Mouse (Mus musculus) adrenal gland, adult 8-10 months (tissue): Measurements from ENCODE around the gene Rnase11. TPM values are rescaled to one million over a fixed set of nuclear protein-coding genes. Genes with fewer than 3 reads are reported as not detected.
"Not testable (repeated sequence)": the region's sequence is repeated elsewhere in the genome, so short reads cannot be mapped to it uniquely, and the experiment has no call there.

Experiments used
- DNase-seq: peaks from one replicate; pipeline ENCODE4 v3.0.0; 2022
- total RNA-seq, 4 experiments: library from RNA; stranded (reverse); gene quantifications; 2 replicates each; pipeline ENCODE4 v1.2.4; 2022

Rnase11 gene
- total RNA-seq, 4 experiments from 2014 or later = not detected

GRCm38 (mm10) chr14:51081035-51081434, 31.1 kb upstream of the Rnase11 start:
- no peak for DNase-seq

DNA sequence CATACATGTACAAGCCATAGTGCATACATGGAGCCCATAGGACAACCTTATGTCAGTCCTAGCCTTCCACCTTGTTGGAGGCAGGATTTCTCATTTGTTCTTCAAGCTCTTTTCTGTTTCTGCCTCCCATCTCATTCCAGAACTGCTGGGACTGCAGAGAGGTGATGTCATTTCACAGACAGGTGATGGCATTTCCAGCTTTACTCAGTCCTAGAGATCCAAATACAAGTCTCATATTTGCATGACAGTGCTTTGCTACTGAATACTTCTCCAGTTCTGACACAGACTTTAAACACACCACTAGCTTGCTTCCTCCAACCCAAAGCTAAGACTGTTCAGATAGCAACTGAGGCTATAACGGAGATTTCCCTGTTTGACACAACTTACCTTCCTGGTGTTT, 29.2 kb upstream of the Rnase11 start:
- DNase-seq = no peak

- no peak for DNase-seq
These were observed 24.4 kb upstream of the Rnase11 start, which contains the start of gene Olfr750 for GRCm38 (mm10) chr14:51074335-51074734. Olfr750 (minus strand) TSS chr14:51074435.

DNA sequence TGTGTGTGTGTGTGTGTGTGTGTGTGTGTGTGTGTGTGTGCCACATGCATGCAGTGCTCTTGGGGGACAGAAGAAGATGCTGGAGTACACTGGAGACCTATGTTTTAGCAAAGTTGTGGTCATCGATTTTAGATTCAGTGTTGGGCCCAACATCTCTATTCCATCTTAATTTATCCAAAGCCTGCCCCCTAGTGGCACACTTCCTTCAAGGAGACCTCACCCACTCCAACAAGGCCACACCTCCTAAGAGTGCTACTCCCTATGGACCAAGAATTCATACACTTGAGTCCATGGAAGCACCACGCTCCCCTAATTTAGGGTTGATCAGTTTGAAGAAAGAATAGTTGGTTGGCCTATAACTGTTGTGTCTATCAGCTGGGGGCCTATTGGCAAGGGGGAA, 19.7 kb upstream of the Rnase11 start:
- no peak for DNase-seq

DNA sequence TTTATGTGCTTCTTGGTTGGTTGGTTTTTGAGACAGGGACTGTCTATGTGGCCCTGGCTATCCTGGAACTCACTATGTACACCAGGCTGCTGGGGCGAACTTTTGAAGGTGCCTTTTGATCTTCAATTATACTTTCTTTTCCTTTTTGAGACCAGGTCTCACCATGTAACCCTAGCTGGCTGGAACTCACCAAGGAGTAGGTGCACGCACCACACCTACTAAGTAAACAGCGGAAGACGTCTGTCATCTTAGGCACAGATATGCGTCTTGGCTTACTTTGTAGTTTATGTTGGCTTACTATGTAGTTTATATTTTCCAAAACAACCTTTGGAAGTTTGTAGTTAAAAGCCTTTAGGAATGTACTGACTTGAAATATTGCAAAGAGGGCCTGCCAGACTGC, 19.0 kb upstream of the Rnase11 start:
- DNase-seq = no peak

DNA sequence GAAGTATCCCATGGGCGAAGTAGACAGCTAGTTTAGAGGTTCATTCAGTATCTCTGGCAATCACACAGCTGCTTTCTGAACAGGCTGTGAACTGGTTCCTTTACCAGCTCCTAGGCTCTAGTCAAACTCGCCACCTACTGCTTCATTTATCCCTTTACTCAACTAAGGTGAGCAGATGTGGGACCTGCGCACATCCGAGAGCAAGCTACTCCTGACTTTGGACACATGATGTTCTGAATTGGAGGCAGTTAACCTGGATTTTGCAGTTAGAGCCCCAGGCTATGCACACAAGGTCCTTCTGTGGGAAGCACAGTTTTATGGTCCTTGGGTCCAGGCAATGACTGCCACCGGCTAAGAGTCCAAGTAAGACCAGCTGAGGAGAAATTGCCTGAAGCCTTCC, 10.8 kb upstream of the Rnase11 start:
- no peak for DNase-seq

GRCm38 (mm10) chr14:51057401-51057831, 7.5 kb upstream of the Rnase11 start, which contains the start of gene Rnase12:
Rnase12 (minus strand) TSS chr14:51057661.
- DNase-seq = no peak

DNA sequence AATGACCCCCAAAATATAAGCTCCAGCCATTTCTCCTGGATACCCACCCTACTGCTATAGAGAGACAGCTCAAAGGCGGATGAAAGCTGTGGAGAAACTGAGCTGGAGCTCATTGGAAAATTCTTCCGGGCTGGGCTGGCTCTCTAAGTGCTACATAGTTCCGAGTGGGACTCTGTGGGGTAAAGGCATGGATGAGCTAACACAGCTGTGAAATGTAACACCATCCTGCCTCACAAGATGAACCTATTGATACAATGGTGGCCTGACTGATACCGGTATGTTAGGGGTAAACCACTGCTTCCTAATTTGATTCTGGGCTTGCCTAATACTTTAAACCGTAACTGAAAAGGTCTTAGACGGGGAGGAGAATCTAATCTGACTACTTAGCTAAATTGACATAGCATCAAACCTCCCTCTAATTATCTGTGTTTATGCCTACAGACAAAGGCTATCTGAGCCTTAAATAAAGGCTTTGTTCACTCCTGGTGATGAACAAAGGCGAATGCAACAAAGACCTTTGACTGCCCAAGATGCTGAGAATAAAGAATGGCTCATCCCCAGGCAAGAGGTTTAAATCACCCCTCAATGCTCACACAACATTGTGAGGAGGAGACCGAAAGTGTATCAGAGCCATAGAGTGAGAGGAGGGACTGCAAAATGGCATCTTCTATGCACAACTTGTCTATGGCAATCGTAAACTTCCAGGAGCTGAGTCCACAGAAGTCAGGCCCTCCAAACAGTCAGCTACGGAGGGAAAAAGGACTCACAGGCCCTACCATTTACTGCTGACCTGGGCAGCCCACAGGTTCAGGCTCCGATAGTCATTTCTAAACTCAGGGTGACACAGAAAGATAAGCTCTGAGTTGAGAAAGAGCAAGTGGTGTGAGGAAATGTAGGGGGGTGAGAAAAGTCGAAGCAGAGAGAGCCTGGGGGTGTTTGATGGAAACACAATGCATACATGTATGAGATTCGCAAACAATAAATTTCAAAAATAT, 4.6 kb upstream of the Rnase11 start:
- no peak for DNase-seq

GRCm38 (mm10) chr14:51053176-51053575, 3.2 kb upstream of the Rnase11 start:
- no peak for DNase-seq

DNA sequence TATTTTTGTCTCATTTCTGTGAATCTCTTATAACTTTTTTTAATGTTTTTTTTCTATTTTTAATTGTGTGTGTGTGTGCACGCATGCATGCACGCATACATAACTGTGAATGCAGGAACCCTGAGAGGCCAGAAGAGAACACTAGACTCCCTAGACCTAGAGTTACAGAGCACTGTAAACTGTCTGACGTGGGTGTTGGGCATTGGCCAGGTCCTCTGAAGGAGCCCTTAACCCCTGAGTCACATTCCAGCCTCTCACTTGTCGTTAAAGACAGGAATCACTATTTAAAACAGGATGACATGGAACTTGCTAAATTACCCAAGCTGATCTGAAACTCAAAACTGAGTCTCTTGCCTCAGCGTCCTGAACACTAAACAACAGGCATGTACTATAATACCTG, 2.0 kb upstream of the Rnase11 start:
- no peak for DNase-seq

DNA sequence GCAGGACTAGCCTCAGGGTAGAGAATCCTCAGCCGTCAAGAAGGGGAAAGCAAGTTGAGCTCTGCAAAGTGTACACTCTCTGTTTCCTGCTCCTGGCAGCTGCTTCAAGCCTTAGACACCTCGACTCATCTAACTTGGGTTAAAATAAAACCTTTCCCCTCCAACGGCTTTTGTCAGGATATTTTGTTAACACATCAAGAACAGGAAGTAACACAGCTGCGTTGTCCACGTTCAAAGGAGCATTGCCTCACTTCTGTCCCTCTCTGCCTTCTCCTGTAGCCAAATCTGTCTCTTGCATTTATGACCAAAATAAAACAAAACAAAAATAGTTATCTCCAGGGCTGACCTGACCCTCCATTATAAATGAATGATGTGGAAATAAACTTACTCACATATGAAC, 2.1 kb downstream of the Rnase11 start:
- no peak for DNase-seq

DNA sequence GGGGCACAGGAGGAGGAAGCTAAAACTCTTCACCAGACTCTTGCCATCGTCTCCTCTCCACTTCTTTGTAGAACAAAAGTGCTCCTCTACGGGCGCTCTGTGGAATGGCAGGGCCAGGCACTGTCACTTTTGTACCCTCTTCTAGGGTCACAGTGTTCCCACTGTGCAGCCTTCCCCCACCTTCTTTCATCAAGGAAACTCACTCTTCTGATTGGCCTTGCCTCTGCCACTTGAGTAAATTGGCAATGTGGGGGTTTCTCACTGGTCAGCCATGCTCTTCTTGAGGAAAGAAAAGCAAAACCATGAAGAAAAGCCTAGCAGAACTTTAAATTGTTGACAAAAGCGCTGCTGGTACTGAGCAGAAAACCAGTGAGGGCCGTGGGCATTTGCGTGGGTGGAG, 8.2 kb downstream of the Rnase11 start, which contains the start of gene Rnase9:
Rnase9 (minus strand) TSS at position 101 of the 400 bp plus-strand sequence.
- no peak for DNase-seq

- DNase-seq = no peak
These were observed 13.7 kb downstream of the Rnase11 start for GRCm38 (mm10) chr14:51036214-51036613.

DNA sequence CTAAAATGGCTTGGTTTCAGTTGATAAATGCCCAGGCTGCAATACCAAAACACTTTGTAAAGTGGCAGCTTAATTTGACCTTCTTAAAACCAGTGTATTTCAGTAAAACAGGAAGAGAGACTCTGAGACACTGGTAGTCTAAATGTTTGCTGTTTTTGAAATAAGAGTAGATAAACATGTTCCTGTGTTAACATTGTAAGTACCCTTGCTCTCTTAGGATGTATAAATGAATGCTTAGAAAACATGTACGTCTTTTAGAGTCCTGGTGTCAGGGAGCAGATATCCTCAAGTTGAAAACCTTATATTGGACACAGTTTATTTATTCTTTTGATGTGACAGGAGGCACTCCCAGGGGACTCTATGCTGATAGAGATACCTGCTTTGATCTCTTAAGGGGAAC, 14.8 kb downstream of the Rnase11 start:
- no peak for DNase-seq

DNA sequence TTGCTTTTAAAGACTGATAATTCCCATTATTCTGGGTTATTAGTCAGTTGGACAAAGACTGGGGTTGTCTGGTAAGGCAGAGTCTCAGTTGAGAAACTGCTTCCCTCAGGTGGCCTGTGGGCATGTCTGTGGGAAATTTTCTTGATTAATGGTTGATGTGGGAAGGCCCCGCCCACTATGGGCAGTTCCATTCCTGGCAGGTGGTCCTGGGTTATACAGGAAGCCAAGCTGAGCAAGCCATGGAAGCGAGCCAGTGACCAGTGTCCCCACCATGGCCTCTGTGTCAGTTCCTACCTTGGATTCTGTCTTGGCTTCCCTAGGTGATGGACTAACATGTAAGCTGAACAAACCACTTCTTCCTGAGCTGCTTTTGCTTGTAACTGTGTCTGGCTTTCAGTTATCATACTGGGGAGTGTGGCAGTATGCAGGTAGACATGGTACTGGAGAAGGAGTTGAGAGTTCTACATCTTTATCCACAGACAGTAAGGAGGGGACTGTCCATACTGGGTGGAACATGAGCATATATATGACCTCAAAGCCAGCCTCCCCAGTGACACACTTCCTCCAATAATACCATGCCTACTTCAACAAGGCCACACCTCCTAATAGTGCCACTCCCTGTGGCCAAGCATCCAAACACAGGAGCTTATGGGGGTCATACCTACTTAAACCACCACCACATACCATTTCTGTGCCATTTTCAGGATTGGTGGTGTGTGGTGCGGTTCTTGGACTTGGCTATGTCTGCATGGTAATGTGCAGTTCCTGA, 22.4 kb downstream of the Rnase11 start:
- no peak for DNase-seq

DNA sequence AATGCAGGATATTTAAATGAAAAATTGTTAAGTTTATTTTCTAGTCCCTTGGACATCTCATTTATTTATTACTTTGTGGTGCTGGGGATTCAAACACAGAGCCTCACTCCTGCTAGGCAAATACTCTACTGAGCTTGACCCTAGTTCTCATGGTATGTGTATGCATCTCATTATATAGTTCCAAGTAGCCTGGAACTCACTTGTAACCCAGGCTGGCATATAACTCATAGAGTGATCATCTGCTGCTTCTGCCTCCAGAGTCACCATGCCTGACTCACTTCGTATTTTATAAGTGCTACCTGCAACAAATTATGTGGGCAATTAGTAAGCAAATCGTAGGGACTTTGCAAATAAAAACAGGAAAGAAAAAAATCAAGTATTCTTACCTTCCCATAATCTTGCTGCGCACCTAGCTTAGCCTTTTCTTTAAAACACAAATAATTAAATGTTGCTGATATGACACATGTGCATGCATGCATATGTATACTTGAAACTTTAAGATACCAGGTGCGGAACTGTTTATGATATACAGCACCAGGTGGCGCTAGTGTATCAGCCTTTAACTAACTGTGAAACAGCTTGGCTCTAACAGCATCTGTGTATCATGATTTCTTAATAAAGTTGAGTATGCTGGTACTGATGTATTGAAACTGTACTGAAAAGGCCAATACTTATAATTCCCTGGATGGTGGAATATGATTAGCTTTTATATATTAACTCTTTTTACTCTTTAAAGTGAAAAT, 23.4 kb downstream of the Rnase11 start:
- peak; percentile 30 for DNase-seq

DNA sequence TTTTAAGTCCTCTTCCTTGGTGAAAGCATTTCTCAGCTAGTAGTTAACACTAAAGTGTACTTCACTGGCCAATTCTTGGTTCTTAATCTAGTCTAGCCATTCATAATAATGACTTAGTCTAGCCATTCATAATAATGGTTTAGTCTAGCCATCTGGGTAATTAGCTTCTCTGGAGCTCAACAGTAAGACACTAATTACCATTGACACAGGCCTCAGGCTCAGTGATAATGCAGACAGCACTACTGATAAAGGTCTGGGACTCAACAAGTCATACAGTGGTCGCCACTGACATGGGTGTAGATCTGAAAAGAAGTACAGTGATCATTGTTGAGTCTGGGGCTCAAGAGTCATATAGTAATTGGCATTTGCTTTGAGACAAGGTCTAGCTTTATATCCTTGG, 25.1 kb downstream of the Rnase11 start:
- no peak for DNase-seq

DNA sequence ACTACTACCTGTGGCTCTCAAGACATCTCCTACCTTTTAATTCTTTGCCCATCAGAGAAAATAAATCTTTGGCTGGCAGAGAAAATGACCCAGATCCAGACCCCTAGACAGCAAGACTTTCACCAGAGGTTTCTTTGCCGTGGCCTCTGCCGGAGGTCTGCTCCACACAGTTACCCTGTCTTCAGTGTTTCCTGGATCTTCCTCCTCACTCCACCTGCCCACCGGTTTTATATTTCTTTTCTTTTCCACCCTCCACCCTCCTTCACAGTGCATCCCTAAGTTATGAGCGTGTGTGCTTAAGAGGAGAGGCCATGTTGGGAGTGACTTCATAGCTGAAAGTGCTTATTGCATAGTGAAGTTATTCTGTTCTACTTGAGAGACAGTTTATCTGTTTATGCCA, 26.5 kb downstream of the Rnase11 start:
- DNase-seq = no peak

GRCm38 (mm10) chr14:51017256-51017655, 32.7 kb downstream of the Rnase11 start:
- no peak for DNase-seq

GRCm38 (mm10) chr14:51015780-51016179, 34.2 kb downstream of the Rnase11 start:
- no peak for DNase-seq

- not testable (repeated sequence) for DNase-seq
These were observed 35.2 kb downstream of the Rnase11 start for GRCm38 (mm10) chr14:51014724-51015123.

- no peak for DNase-seq
These were observed 40.4 kb downstream of the Rnase11 start for GRCm38 (mm10) chr14:51009572-51009971.
